Mouse (Mus musculus): Measurements from ENCODE around the gene Psma6.

DNA sequence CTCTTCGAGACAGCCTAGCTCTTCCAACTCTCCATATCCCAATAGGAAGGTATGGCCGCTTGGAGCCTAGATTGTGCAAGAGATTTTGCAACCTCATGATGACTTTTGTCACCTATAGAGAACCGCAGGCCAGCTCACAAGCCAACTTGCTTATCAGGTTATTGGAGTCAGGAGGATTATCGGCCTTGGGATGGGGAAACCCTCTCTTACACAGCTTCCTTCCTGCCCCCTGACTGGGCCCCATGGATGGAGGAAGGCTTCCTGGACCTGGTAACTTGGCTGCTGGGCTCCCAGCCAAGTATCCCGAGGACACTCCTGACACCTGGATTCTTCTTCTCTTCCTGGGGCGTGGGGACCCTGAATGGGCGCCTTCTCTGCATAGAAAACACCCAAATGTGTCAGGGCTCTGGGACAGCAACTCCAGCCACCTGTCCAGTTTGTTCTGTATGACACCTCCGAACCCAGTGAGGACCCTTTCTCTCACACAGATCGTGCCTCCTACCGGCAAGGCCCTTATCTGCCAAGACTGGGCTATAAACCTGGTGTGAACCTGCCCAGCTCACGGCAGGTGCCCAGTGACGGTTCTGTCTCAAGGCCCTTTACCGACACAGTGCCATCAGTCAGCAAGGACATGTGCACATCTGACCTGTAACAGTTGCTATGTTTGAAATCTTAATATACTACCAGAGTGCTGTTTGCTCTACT lies 53.3 kb downstream of the Psma6 start:
- TF ChIP-seq CTCF (IDR thresholded peaks at IDR 0.05; ENCODE audit: borderline replicate concordance, insufficient read depth, low read depth, low read length) (no peak), POLR2A (IDR thresholded peaks at IDR 0.05; ENCODE audit: borderline replicate concordance, insufficient read depth, low read length) (no peak)
